Mouse (Mus musculus) testis, postnatal 14 days (tissue): ENCODE data around the gene Ntn5.

Experiments
- DNase-seq: peaks from one replicate; pipeline ENCODE4 v3.0.0; 2021; ENCODE audit warnings: low spot score

Gene Ntn5

GRCm38 (mm10) chr7:45725713-45726112 is 41.9 kb downstream of the Ntn5 start, which contains the start of gene Spaca4:
Gene Spaca4, minus strand, starts transcription at chr7:45725813.
- DNase-seq = no peak

- DNase-seq = no peak
These were observed 42.6 kb downstream of the Ntn5 start for GRCm38 (mm10) chr7:45726419-45726818.

GRCm38 (mm10) chr7:45727625-45728024 is 43.8 kb downstream of the Ntn5 start:
- no peak for DNase-seq

GRCm38 (mm10) chr7:45730727-45731431 is 47.1 kb downstream of the Ntn5 start:
- DNase-seq = no peak

GRCm38 (mm10) chr7:45733477-45733876 is 49.7 kb downstream of the Ntn5 start:
- no peak for DNase-seq

- DNase-seq = peak; percentile 66
These were observed 55.4 kb downstream of the Ntn5 start for GRCm38 (mm10) chr7:45739162-45739763.

- DNase-seq = no peak
These were observed 56.0 kb downstream of the Ntn5 start for GRCm38 (mm10) chr7:45739820-45740219.

- DNase-seq = no peak
These were observed 57.5 kb downstream of the Ntn5 start for GRCm38 (mm10) chr7:45741308-45741707.

GRCm38 (mm10) chr7:45741777-45742176 is 58.0 kb downstream of the Ntn5 start:
- DNase-seq = no peak

GRCm38 (mm10) chr7:45742338-45742737 is 58.5 kb downstream of the Ntn5 start:
- no peak for DNase-seq
